Mouse (Mus musculus): ENCODE results near the gene Papss1. TPM values are rescaled to one million over a fixed set of nuclear protein-coding genes. Genes with fewer than 3 reads are reported as not detected.
"Not testable (repeated sequence)": the region's sequence is repeated elsewhere in the genome, so short reads cannot be mapped to it uniquely, and the experiment has no call there.

Gene Papss1
- polyA plus RNA-seq, 1 experiment from 2014 or later = 5.6 TPM

- H3K4me1 ChIP-seq (ENCODE audit: insufficient read depth) = no peaks in the 10 kb centered on the region
- H3K9ac ChIP-seq (replicated peaks) = no peak overlapping the region
- no peaks in the 10 kb centered on the region for H3K9me3 ChIP-seq (ENCODE audit: low read length)
- no peak overlapping the region for H3K4me2 ChIP-seq (ENCODE audit: low read depth, low read length)
- no peaks in the 10 kb centered on the region for H3K36me3 ChIP-seq (replicated peaks; ENCODE audit: insufficient read depth, low read length)
- WGBS (ENCODE audit: insufficient replicate concordance) = 60% methylated on average over 5 of the region's 5 CpGs
- H3K4me3 ChIP-seq (ENCODE audit: low read depth, low read length) = no peak overlapping the region
- H3K27me3 ChIP-seq (ENCODE audit: insufficient read depth, low read length) = no peaks in the 10 kb centered on the region
- H3K27ac ChIP-seq (ENCODE audit: low read depth) = no peak overlapping the region
- DNase-seq (no peak), ATAC-seq (no peak)
- TF ChIP-seq EP300 (IDR thresholded peaks at IDR 0.05; ENCODE audit: low read depth) (no peak), CTCF (IDR thresholded peaks at IDR 0.05; ENCODE audit: low read depth) (no peak)
Observed at GRCm38 (mm10) chr3:131524210-131524609, 40.4 kb upstream of the Papss1 start.

GRCm38 (mm10) chr3:131524779-131525178 is 39.8 kb upstream of the Papss1 start:
- no peaks in the 10 kb centered on the region for H3K9me3 ChIP-seq (ENCODE audit: low read length)
- no peaks in the 10 kb centered on the region for H3K27me3 ChIP-seq (ENCODE audit: insufficient read depth, low read length)
- H3K4me3 ChIP-seq (ENCODE audit: low read depth, low read length) = no peak overlapping the region
- DNase-seq = peak; percentile 51
- no peak overlapping the region for H3K27ac ChIP-seq (ENCODE audit: low read depth)
- 20% methylated on average over 11 of the region's 11 CpGs for WGBS (ENCODE audit: insufficient replicate concordance)
- H3K4me1 ChIP-seq (ENCODE audit: insufficient read depth) = no peaks in the 10 kb centered on the region
- peak; percentile 64 for TF ChIP-seq CTCF (IDR thresholded peaks at IDR 0.05; ENCODE audit: low read depth)
- TF ChIP-seq EP300 (IDR thresholded peaks at IDR 0.05; ENCODE audit: low read depth) = no peak
- no peak overlapping the region for H3K4me2 ChIP-seq (ENCODE audit: low read depth, low read length)
- H3K9ac ChIP-seq (replicated peaks) = no peak overlapping the region
- no peak for ATAC-seq
- no peaks in the 10 kb centered on the region for H3K36me3 ChIP-seq (replicated peaks; ENCODE audit: insufficient read depth, low read length)

- TF ChIP-seq CTCF (IDR thresholded peaks at IDR 0.05; ENCODE audit: low read depth) (no peak), EP300 (IDR thresholded peaks at IDR 0.05; ENCODE audit: low read depth) (no peak)
- DNase-seq (no peak), ATAC-seq (no peak)
- Histone ChIP-seq H3K9me3 (ENCODE audit: low read length) (no peaks in the 10 kb centered on the region), H3K4me3 (ENCODE audit: low read depth, low read length) (no peak overlapping the region), H3K27me3 (ENCODE audit: insufficient read depth, low read length) (no peaks in the 10 kb centered on the region), H3K9ac (replicated peaks) (no peak overlapping the region), H3K4me2 (ENCODE audit: low read depth, low read length) (no peak overlapping the region), H3K4me1 (ENCODE audit: insufficient read depth) (no peaks in the 10 kb centered on the region), H3K27ac (ENCODE audit: low read depth) (no peak overlapping the region), H3K36me3 (replicated peaks; ENCODE audit: insufficient read depth, low read length) (no peaks in the 10 kb centered on the region)
- 73% methylated on average over 3 of the region's 3 CpGs for WGBS (ENCODE audit: insufficient replicate concordance)
Observed at GRCm38 (mm10) chr3:131525229-131525628, 39.3 kb upstream of the Papss1 start.

DNA sequence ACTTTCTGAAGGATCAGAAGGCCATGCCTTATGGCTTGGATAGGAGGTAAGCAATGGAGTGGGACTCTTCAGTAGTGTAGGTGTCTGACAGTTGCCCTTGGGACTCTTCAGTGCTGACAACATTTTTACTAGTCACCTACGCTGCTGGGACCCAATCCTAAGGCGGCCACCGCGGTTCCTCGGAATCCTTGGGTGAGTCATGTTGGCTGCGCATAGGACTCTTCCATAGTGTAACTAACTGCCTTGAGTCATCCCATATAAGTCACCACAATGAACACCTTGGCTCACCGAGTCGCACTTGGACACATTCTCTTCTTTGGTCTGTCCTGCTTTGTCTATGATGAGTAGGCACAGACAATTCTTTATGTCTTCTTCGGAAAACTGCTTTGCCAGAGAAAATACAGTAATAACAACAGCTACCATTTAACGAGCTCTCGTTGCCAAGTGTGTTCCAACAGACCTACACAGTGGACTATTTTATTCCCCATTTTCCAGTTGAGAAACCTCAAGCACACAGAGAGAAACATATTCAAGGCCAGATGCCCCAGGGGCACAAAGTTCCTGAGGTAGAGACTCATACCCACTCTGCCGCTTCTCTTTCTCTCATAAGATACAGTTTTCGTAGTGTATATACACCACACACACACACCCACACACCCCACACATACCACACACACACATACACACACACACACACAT is 23.2 kb upstream of the Papss1 start:
- ATAC-seq = no peak
- Histone ChIP-seq H3K27me3 (ENCODE audit: insufficient read depth, low read length) (no peaks in the 10 kb centered on the region), H3K4me2 (ENCODE audit: low read depth, low read length) (no peak overlapping the region), H3K27ac (ENCODE audit: low read depth) (no peak overlapping the region), H3K4me1 (ENCODE audit: insufficient read depth) (no peaks in the 10 kb centered on the region), H3K4me3 (ENCODE audit: low read depth, low read length) (no peak overlapping the region), H3K36me3 (replicated peaks; ENCODE audit: insufficient read depth, low read length) (no peaks in the 10 kb centered on the region), H3K9me3 (ENCODE audit: low read length) (no peaks in the 10 kb centered on the region), H3K9ac (replicated peaks) (no peak overlapping the region)
- TF ChIP-seq CTCF (IDR thresholded peaks at IDR 0.05; ENCODE audit: low read depth) = no peak
- TF ChIP-seq EP300 (IDR thresholded peaks at IDR 0.05; ENCODE audit: low read depth) = no peak
- no peak for DNase-seq
- 91% methylated on average over 13 of the region's 13 CpGs for WGBS (ENCODE audit: insufficient replicate concordance)

DNA sequence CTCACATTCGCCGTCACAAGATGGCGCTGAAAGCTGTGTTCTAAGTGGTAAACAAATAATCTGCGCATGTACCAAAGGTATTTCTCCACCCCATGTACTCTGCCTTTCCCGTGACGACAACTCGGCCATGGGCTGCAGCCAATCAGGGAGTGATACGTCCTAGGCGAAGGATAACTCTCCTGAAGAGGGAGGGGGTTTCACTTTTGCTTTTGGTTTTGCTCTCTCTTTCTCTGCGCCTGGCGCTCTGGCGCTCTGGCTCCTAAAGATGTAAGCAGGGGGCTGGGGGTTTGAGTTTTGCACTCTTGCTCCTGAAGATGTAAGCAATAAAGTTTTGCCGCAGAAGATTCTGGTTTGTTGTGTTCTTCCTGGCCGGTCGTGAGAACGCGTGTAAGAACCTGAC is 17.0 kb upstream of the Papss1 start:
- ATAC-seq = not testable (repeated sequence)
- 91% methylated on average over 17 of the region's 17 CpGs for WGBS (ENCODE audit: insufficient replicate concordance)

GRCm38 (mm10) chr3:131550046-131550445 is 14.5 kb upstream of the Papss1 start:
- H3K9me3 ChIP-seq (ENCODE audit: low read length) = no peaks in the 10 kb centered on the region
- H3K36me3 ChIP-seq (replicated peaks; ENCODE audit: insufficient read depth, low read length) = no peaks in the 10 kb centered on the region
- no peak overlapping the region for H3K27ac ChIP-seq (ENCODE audit: low read depth)
- TF ChIP-seq EP300 (IDR thresholded peaks at IDR 0.05; ENCODE audit: low read depth) (no peak), CTCF (IDR thresholded peaks at IDR 0.05; ENCODE audit: low read depth) (no peak)
- no peak overlapping the region for H3K9ac ChIP-seq (replicated peaks)
- no peaks in the 10 kb centered on the region for H3K27me3 ChIP-seq (ENCODE audit: insufficient read depth, low read length)
- DNase-seq = no peak
- H3K4me1 ChIP-seq (ENCODE audit: insufficient read depth) = no peaks in the 10 kb centered on the region
- no peak overlapping the region for H3K4me2 ChIP-seq (ENCODE audit: low read depth, low read length)
- H3K4me3 ChIP-seq (ENCODE audit: low read depth, low read length) = no peak overlapping the region
- WGBS (ENCODE audit: insufficient replicate concordance) = 73% methylated on average over 4 of the region's 4 CpGs
- ATAC-seq = no peak

More for the DNA sequence above, 17.0 kb upstream of the Papss1 start:
- not testable (repeated sequence) for H3K9me3 ChIP-seq (ENCODE audit: low read length); H3K27ac ChIP-seq (ENCODE audit: low read depth); H3K4me3 ChIP-seq (ENCODE audit: low read depth, low read length); DNase-seq; H3K36me3 ChIP-seq (replicated peaks; ENCODE audit: insufficient read depth, low read length); H3K9ac ChIP-seq (replicated peaks); H3K27me3 ChIP-seq (ENCODE audit: insufficient read depth, low read length); H3K4me1 ChIP-seq (ENCODE audit: insufficient read depth); H3K4me2 ChIP-seq (ENCODE audit: low read depth, low read length)

Measured in liver, postnatal 0 days (tissue).